Mouse (Mus musculus): ENCODE results near the gene Piwil4. TPM values are rescaled to one million over a fixed set of nuclear protein-coding genes. Genes with fewer than 3 reads are reported as not detected.

Piwil4 gene
- polyA plus RNA-seq, 1 experiment from 2014 or later, result 0.09 TPM

DNA sequence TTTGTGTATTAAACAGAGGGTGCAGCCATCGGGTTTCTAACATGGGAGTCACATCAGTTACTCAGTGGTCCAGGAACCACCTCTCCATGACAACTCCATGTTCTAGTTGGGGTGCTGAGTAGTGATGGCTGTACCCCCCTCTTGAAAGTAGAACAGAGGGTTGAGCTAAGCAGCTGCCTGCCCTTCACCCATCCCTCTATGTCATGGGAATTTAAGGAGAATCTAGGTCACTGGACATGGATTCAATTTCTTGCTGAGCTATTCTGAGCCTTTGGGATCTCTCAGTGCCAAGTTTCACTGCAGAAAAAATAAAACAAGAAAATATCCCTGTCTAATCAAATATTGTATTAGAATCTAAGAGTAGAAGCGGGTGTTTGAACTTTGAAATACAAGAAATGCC, 76.9 kb downstream of the Piwil4 start:
- Histone ChIP-seq H3K4me3 (no peak overlapping the region), H3K27me3 (replicated peaks) (no peaks in the 10 kb centered on the region), H3K9ac (no peak overlapping the region), H3K4me2 (no peak overlapping the region), H3K27ac (replicated peaks) (no peak overlapping the region), H3K36me3 (no peaks in the 10 kb centered on the region), H3K9me3 (no peaks in the 10 kb centered on the region), H3K4me1 (peaks cover 29% of the 10 kb centered on the region)
- 91% methylated on average over 2 of the region's 2 CpGs for WGBS
- no peak for ATAC-seq (ENCODE audit: extremely low read depth, insufficient number of reproducible peaks, low FRiP score, low TSS enrichment)

DNA sequence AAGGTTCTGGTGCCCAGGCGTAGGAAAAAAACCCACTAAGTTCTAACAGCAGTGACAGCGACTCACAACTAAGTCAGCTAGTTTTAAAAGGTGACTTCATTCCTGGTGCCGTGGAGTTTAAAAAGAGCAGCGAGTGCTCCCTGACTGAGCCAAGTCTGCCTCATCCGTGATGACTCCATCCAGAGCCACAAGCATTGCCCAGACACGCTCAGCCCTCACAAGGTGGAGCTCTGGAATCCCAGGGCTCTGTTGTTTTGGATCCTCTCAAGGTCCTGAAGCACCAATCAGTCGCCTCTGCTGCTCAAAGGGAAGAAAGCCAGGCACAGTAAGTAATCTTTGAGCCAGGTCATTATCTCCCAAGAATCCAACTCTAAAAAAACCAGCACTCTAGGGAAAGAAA, 77.7 kb downstream of the Piwil4 start:
- Histone ChIP-seq H3K9me3 (no peaks in the 10 kb centered on the region), H3K27me3 (replicated peaks) (no peaks in the 10 kb centered on the region), H3K27ac (replicated peaks) (no peak overlapping the region), H3K4me1 (peaks cover 29% of the 10 kb centered on the region), H3K4me3 (no peak overlapping the region), H3K36me3 (no peaks in the 10 kb centered on the region), H3K4me2 (no peak overlapping the region), H3K9ac (no peak overlapping the region)
- ATAC-seq (ENCODE audit: extremely low read depth, insufficient number of reproducible peaks, low FRiP score, low TSS enrichment), result no peak
- WGBS, result 50% methylated on average over 7 of the region's 7 CpGs

DNA sequence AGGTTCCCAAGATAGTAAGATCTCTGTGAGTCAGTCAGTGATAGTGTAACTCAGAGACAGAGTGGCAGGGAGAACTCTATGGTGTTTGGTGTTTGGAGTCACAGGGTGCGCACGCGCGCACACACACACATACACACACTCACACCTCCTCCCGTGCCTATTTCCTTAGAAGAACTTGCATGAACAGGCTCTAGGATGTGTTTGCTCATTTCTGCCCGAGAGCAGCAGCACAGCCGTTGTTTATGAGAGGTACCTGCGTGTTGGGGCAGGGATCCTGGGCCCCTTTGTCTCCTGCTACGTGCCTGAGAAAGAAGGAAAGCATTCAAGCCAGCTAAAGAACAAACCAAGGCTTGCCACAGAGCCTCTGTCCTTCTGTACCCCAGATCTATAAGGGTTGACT, 78.4 kb downstream of the Piwil4 start:
- Histone ChIP-seq H3K36me3 (no peaks in the 10 kb centered on the region), H3K27me3 (replicated peaks) (no peaks in the 10 kb centered on the region), H3K9ac (no peak overlapping the region), H3K4me1 (peaks cover 29% of the 10 kb centered on the region), H3K4me2 (no peak overlapping the region), H3K4me3 (no peak overlapping the region), H3K9me3 (no peaks in the 10 kb centered on the region), H3K27ac (replicated peaks) (no peak overlapping the region)
- no peak for ATAC-seq (ENCODE audit: extremely low read depth, insufficient number of reproducible peaks, low FRiP score, low TSS enrichment)
- 81% methylated on average over 9 of the region's 9 CpGs for WGBS

DNA sequence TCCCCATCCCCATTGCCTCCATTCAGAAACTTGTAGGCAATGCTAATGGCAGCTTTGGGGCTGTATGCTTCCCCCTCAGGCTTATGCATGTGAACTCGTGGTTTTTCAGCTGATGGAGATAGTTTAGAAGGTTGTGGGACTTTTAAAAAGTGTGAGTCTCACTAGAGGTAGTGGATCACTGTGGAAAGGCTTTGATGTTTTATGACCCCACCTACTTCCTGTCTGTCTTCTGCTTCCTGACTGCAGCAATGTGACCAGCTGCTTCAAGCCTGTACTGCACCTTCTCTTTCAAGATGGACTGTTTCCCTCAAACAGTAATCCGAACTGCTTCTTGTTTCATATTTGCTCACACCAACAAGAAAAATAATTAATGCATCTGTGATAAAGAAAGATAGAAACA, 82.6 kb downstream of the Piwil4 start:
- Histone ChIP-seq H3K27me3 (replicated peaks) (no peaks in the 10 kb centered on the region), H3K9me3 (no peaks in the 10 kb centered on the region), H3K4me3 (no peak overlapping the region), H3K4me2 (no peak overlapping the region), H3K4me1 (peaks cover 23% of the 10 kb centered on the region), H3K9ac (no peak overlapping the region), H3K36me3 (no peaks in the 10 kb centered on the region), H3K27ac (replicated peaks) (no peak overlapping the region)
- WGBS, result 45% methylated on average over 2 of the region's 2 CpGs
- no peak for ATAC-seq (ENCODE audit: extremely low read depth, insufficient number of reproducible peaks, low FRiP score, low TSS enrichment)

DNA sequence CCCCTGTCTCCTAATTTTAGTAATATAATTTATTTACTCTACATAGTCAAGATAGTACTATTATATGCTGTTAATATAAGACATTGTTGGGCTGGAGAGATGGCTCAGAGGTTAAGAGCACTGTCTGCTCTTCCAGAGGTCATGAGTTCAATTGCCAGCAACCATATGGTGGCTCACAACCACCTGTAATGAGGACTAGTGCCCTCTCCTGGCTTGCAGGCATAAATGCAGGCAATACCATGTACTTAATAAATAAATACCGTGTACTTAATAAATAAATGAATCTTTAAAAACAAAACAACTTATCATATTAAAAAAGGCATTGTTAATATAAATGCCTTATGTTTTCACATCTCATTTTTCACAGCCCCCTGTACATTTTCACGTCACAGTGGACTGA, 86.5 kb downstream of the Piwil4 start:
- Histone ChIP-seq H3K9me3 (no peaks in the 10 kb centered on the region), H3K4me1 (0 out of 2 replicates have a peak, but pooled peaks cover 8% of the 10 kb centered on the region), H3K4me3 (no peak overlapping the region), H3K27ac (replicated peaks) (no peak overlapping the region), H3K4me2 (no peak overlapping the region), H3K9ac (no peak overlapping the region), H3K36me3 (no peaks in the 10 kb centered on the region), H3K27me3 (replicated peaks) (no peaks in the 10 kb centered on the region)
- ATAC-seq (ENCODE audit: extremely low read depth, insufficient number of reproducible peaks, low FRiP score, low TSS enrichment), result no peak
- WGBS, result 74% methylated on average over 2 of the region's 2 CpGs

DNA sequence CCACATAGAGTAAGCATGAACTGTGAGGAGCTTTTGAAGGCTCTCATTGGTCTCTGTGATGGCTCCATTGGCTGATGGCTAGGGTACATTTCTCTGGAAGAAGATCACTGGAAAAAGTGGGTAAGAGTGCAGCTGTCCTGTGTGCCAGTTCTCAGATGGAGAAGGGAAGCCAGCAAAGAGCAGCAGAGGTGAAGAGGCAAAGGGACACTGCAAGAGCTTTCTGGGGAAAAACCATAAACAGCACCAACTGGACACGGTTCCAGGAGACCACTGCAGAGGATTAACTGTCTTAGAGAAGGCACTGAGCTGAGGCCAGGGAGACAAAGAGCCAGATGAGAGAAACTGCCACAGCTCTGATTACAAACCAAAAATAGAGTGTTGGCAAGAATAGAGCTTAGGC, 87.8 kb downstream of the Piwil4 start:
- H3K27ac ChIP-seq (replicated peaks), result no peak overlapping the region
- WGBS, result 53% methylated on average over 1 of the region's 1 CpGs

DNA sequence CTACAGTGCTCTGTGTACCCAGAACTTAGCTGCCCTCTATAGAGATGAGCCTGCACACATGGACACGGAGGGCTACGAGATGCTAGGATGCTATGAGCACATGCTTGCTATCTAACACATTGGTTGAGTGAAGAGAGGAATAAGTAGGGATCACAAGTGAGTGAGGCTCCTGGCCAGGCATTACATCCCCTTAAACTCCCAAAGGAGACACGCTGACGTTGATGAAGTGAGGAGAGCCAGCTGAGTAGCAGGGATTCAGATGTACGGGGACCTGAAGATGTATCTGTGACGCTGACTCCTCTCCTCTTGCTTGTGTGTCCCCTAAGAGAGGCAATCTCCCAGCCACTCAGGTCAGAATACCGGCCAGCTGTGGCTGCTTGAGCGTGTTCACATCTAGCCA, 92.7 kb downstream of the Piwil4 start:
- 71% methylated on average over 8 of the region's 8 CpGs for WGBS

More for the DNA sequence above, 87.8 kb downstream of the Piwil4 start:
- H3K4me2 ChIP-seq, result no peak overlapping the region
- no peak overlapping the region for H3K4me3 ChIP-seq
- no peaks in the 10 kb centered on the region for H3K27me3 ChIP-seq (replicated peaks)
- ATAC-seq (ENCODE audit: extremely low read depth, insufficient number of reproducible peaks, low FRiP score, low TSS enrichment), result no peak
- H3K9ac ChIP-seq, result no peak overlapping the region
- no peaks in the 10 kb centered on the region for H3K9me3 ChIP-seq
- no peaks in the 10 kb centered on the region for H3K36me3 ChIP-seq
- 0 out of 2 replicates have a peak, but pooled peaks cover 8% of the 10 kb centered on the region for H3K4me1 ChIP-seq

DNA sequence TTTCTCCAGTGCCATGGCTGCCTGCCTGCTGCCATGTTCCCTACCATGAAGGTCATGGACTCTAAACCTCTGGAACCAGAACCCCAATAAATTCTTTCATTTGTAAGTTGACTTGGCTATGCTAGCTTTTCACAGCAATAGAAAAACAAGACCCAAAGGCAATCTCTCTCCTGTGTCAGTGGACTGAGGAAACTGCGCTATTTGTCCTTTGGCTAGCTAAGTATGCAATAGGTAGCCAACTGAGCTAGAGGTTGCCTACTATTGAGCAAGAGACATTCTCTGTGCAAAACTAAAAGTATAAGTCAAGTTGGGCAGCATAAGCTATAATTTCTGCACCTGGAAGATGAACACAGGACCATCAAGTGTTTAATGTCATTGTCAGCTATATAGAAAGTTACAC, 93.9 kb downstream of the Piwil4 start:
- Histone ChIP-seq H3K4me2 (no peak overlapping the region), H3K9ac (no peak overlapping the region), H3K4me1 (peaks cover 20% of the 10 kb centered on the region), H3K9me3 (0 out of 2 replicates have a peak, but pooled peaks cover 4% of the 10 kb centered on the region), H3K4me3 (no peak overlapping the region), H3K27me3 (replicated peaks) (no peaks in the 10 kb centered on the region), H3K27ac (replicated peaks) (no peak overlapping the region), H3K36me3 (no peaks in the 10 kb centered on the region)
- no peak for ATAC-seq (ENCODE audit: extremely low read depth, insufficient number of reproducible peaks, low FRiP score, low TSS enrichment)
- 86% methylated on average over 1 of the region's 1 CpGs for WGBS

More for the DNA sequence above, 92.7 kb downstream of the Piwil4 start:
- H3K9ac ChIP-seq, result no peak overlapping the region
- H3K9me3 ChIP-seq, result 0 out of 2 replicates have a peak, but pooled peaks cover 4% of the 10 kb centered on the region
- H3K4me2 ChIP-seq, result no peak overlapping the region
- H3K4me1 ChIP-seq, result peaks cover 11% of the 10 kb centered on the region
- H3K27me3 ChIP-seq (replicated peaks), result no peaks in the 10 kb centered on the region
- ATAC-seq (ENCODE audit: extremely low read depth, insufficient number of reproducible peaks, low FRiP score, low TSS enrichment), result no peak
- no peak overlapping the region for H3K4me3 ChIP-seq
- no peak overlapping the region for H3K27ac ChIP-seq (replicated peaks)
- H3K36me3 ChIP-seq, result no peaks in the 10 kb centered on the region

Other genes starting within 250 kb of the Piwil4 start
- gene Kdm4d, start 240.3 kb downstream of the Piwil4 start, polyA plus RNA-seq (2015; fragmentation: Nextera tagmentation; extraction: Ambion mirVana), result 0.19 TPM in 1 of 2 replicates, not detected in the other
- 111 and 116 TPM in 2 replicates for gene Cwc15, start 240.1 kb downstream of the Piwil4 start, polyA plus RNA-seq (2015; fragmentation: Nextera tagmentation; extraction: Ambion mirVana)
- 15.3 and 15.7 TPM in 2 replicates for gene Amotl1, start 95.7 kb downstream of the Piwil4 start, polyA plus RNA-seq (2015; fragmentation: Nextera tagmentation; extraction: Ambion mirVana)
- gene Fut4, start 11.7 kb upstream of the Piwil4 start, polyA plus RNA-seq (2015; fragmentation: Nextera tagmentation; extraction: Ambion mirVana), result 0.99 and 1.2 TPM in 2 replicates
- gene 1700012B09Rik, start 30.3 kb upstream of the Piwil4 start, polyA plus RNA-seq (2015; fragmentation: Nextera tagmentation; extraction: Ambion mirVana), result not detected in 2 replicates
- gene Mre11a, start 43.9 kb upstream of the Piwil4 start, polyA plus RNA-seq (2015; fragmentation: Nextera tagmentation; extraction: Ambion mirVana), result 13.6 and 14.9 TPM in 2 replicates
- gene Ankrd49, start 44.1 kb upstream of the Piwil4 start, polyA plus RNA-seq (2015; fragmentation: Nextera tagmentation; extraction: Ambion mirVana), result 20.7 and 25.9 TPM in 2 replicates
- gene Gpr83, start 119.5 kb upstream of the Piwil4 start, polyA plus RNA-seq (2015; fragmentation: Nextera tagmentation; extraction: Ambion mirVana), result 0.27 TPM in 1 of 2 replicates, not detected in the other
- not detected in 2 replicates for gene Izumo1r, start 163.2 kb upstream of the Piwil4 start, polyA plus RNA-seq (2015; fragmentation: Nextera tagmentation; extraction: Ambion mirVana)